8 mouse cellular contexts compared by ENCODE assay signal in genomic region chr2:90866524-90866923, GRCm38 (mm10). TPM values are rescaled to one million over a fixed set of nuclear protein-coding genes. Genes with fewer than 3 reads are reported as not detected.
DNase-seq lines count a peak whose midpoint lies in the region; ATAC-seq lines count a peak whose summit lies in the region.

No protein-coding gene starts in this region.

- peak; percentile 90 for ATAC-seq in hindbrain, embryonic 13.5 days (ENCODE audit: low FRiP score)

- 0 out of 2 replicates have a peak, but pooled peaks cover 10% of the 10 kb centered on the region for H3K4me1 ChIP-seq in hindbrain, embryonic 13.5 days (replicated peaks)

- H3K27ac ChIP-seq in hindbrain, embryonic 13.5 days: no peak overlapping the region

- H3K4me2 ChIP-seq in hindbrain, embryonic 13.5 days: no peak overlapping the region

- H3K4me3 ChIP-seq in hindbrain, embryonic 13.5 days: no peak overlapping the region

- H3K36me3 ChIP-seq in hindbrain, embryonic 13.5 days: peaks cover 59% of the 10 kb centered on the region

- peak; percentile 92 for DNase-seq in NIH3T3 (ENCODE audit: low read depth)
- peak; percentile 91 to 94 for DNase-seq in cerebellum, postnatal 14 days
- peak; percentile 78 to 85 for DNase-seq in frontal cortex, postnatal 14 days (ENCODE audit: low spot score in 2 of 2)
- peak; percentile 79 to 95 for DNase-seq in layer of hippocampus, postnatal 25 days (ENCODE audit: extremely low spot score in 1 of 2, low spot score in 1 of 2)
- peak; percentile 90 for DNase-seq in lung, postnatal 10 days
- peak; percentile 90 for DNase-seq in retina, embryonic 14.5 days (ENCODE audit: low spot score)
- DNase-seq in thymus, postnatal 25 days: peak; percentile 80

- no peaks in the 10 kb centered on the region for H3K27me3 ChIP-seq in hindbrain, embryonic 13.5 days

- no peak overlapping the region for H3K9ac ChIP-seq in hindbrain, embryonic 13.5 days

- 31% methylated on average over 3 of the region's 3 CpGs for WGBS in hindbrain, embryonic 13.5 days

- H3K9me3 ChIP-seq in hindbrain, embryonic 13.5 days: no peaks in the 10 kb centered on the region

RNA-seq across cellular contexts. Expression of gene C1qtnf4, which starts 19.1 kb away (rescaled TPM):
- polyA plus RNA-seq in hindbrain, embryonic 13.5 days (2015; fragmentation: Nextera tagmentation; extraction: Ambion mirVana): 31.2 and 46.2 TPM in 2 replicates
- 100 to 1,000 TPM; 209 to 222 TPM for total RNA-seq in layer of hippocampus, postnatal 25 days (2021)

RNA-seq across cellular contexts. Expression of gene Mtch2, which starts 19.6 kb away (rescaled TPM):
- 258 and 261 TPM in 2 replicates for polyA plus RNA-seq in hindbrain, embryonic 13.5 days (2015; fragmentation: Nextera tagmentation; extraction: Ambion mirVana)
- total RNA-seq in layer of hippocampus, postnatal 25 days (2021): 100 to 1,000 TPM; 116 to 124 TPM

RNA-seq across cellular contexts. Expression of gene Kbtbd4, which starts 38.0 kb away (rescaled TPM):
- 56.2 and 61.6 TPM in 2 replicates for polyA plus RNA-seq in hindbrain, embryonic 13.5 days (2015; fragmentation: Nextera tagmentation; extraction: Ambion mirVana)
- total RNA-seq in layer of hippocampus, postnatal 25 days (2021): 10 to 100 TPM; 32.5 to 43.0 TPM

RNA-seq across cellular contexts. Expression of gene Ndufs3, which starts 38.1 kb away (rescaled TPM):
- 212 and 215 TPM in 2 replicates for polyA plus RNA-seq in hindbrain, embryonic 13.5 days (2015; fragmentation: Nextera tagmentation; extraction: Ambion mirVana)
- total RNA-seq in layer of hippocampus, postnatal 25 days (2021): 100 to 1,000 TPM; 219 to 254 TPM
